Mouse (Mus musculus): ENCODE measurements at regions not wholly inside any gene's neighbourhood (a gene's known extent, or its start where the extent isn't known, plus 50 kb on each side); places are given as distances from the start of the nearest gene placed in this dataset.

- no peak for DNase-seq
Measured at GRCm38 (mm10) chr7:82047456-82047855, 55.4 kb upstream of the Bnc1 start.

- no peak for DNase-seq
Measured at GRCm38 (mm10) chr7:82053411-82053810, 61.3 kb upstream of the Bnc1 start.

GRCm38 (mm10) chr7:82056551-82057230 lies 64.6 kb upstream of the Bnc1 start:
- no peak for DNase-seq

- no peak for DNase-seq
Measured at GRCm38 (mm10) chr7:82063407-82063806, 71.3 kb upstream of the Bnc1 start.

- no peak for DNase-seq
Measured at GRCm38 (mm10) chr7:82069629-82070450, 77.7 kb upstream of the Bnc1 start.

GRCm38 (mm10) chr7:82070946-82071727 lies 79.0 kb upstream of the Bnc1 start:
- no peak for DNase-seq

- DNase-seq = no peak
Measured at GRCm38 (mm10) chr7:82075359-82075758, 83.3 kb upstream of the Bnc1 start.

GRCm38 (mm10) chr7:82081851-82082250 lies 89.8 kb upstream of the Bnc1 start:
- no peak for DNase-seq

GRCm38 (mm10) chr7:82082883-82083282 lies 90.8 kb upstream of the Sh3gl3 start:
- no peak for DNase-seq

- DNase-seq = no peak
Measured at GRCm38 (mm10) chr7:82084473-82084872, 89.2 kb upstream of the Sh3gl3 start.

- DNase-seq = no peak
Measured at GRCm38 (mm10) chr7:82085205-82085604, 88.4 kb upstream of the Sh3gl3 start.

- no peak for DNase-seq
Measured at GRCm38 (mm10) chr7:82098136-82098535, 75.5 kb upstream of the Sh3gl3 start.

- no peak for DNase-seq
Measured at GRCm38 (mm10) chr7:82101314-82101713, 72.3 kb upstream of the Sh3gl3 start.

- no peak for DNase-seq
Measured at GRCm38 (mm10) chr7:82105631-82106030, 68.0 kb upstream of the Sh3gl3 start.

- peak; percentile 77 to 79 for DNase-seq
Measured at GRCm38 (mm10) chr7:82109141-82109540, 64.5 kb upstream of the Sh3gl3 start.

GRCm38 (mm10) chr7:82109550-82109949 lies 64.1 kb upstream of the Sh3gl3 start:
- DNase-seq = no peak

- peak; percentile 9 to 11 for DNase-seq
Measured at GRCm38 (mm10) chr7:82109977-82110376, 63.7 kb upstream of the Sh3gl3 start.

- DNase-seq = no peak
Measured at GRCm38 (mm10) chr7:82112046-82112445, 61.6 kb upstream of the Sh3gl3 start.

GRCm38 (mm10) chr7:82115646-82116045 lies 58.0 kb upstream of the Sh3gl3 start:
- no peak for DNase-seq

GRCm38 (mm10) chr7:82119266-82119665 lies 54.4 kb upstream of the Sh3gl3 start:
- peak; percentile 75 to 81 for DNase-seq

GRCm38 (mm10) chr7:82119866-82120265 lies 53.8 kb upstream of the Sh3gl3 start:
- DNase-seq = no peak

GRCm38 (mm10) chr7:82121746-82122145 lies 51.9 kb upstream of the Sh3gl3 start:
- peak; percentile 73 to 78 for DNase-seq
